17 mouse cellular contexts compared by ENCODE assay signal in genomic region chr5:3358687-3359520, GRCm38 (mm10). TPM values are rescaled to one million over a fixed set of nuclear protein-coding genes. Genes with fewer than 3 reads are reported as not detected.
DNase-seq lines count a peak whose midpoint lies in the region; ATAC-seq and TF ChIP-seq lines count a peak whose summit lies in the region.
"Had no signal": no experiment of that assay in that cellular context is flagged by ENCODE, and none has a peak within 500 bp of the region (broad histone marks: within the 10 kb centered on the region; RNA-seq: fewer than 3 reads in every experiment).

No protein-coding gene starts in this region.

- peaks cover 16% of the 10 kb centered on the region; the same call in 1 of the 2 replicates for H3K4me1 ChIP-seq in lung, embryonic 16.5 days (replicated peaks; ENCODE audit: control insufficient read depth, insufficient read depth, low read length)
- H3K4me1 ChIP-seq in bone marrow, adult 2 months (ENCODE audit: control insufficient read depth, insufficient read depth, low read length): peaks cover 6% of the 10 kb centered on the region
- H3K4me1 ChIP-seq in intestine, embryonic 15.5 days (replicated peaks): peaks cover 4% of the 10 kb centered on the region
- peaks cover 92% of the 10 kb centered on the region for H3K4me1 ChIP-seq in megakaryocyte, embryonic 14.5 days
- no peaks in the 10 kb centered on the region for H3K4me1 ChIP-seq in hindbrain, embryonic 11.5 days (replicated peaks; ENCODE audit: control insufficient read depth, insufficient read depth, low read length)
- H3K4me1 ChIP-seq: hindbrain, embryonic 10.5 days; midbrain, embryonic 15.5 days; neural tube, embryonic 15.5 days had no signal

- H3K36me3 ChIP-seq in lung, embryonic 16.5 days (ENCODE audit: control insufficient read depth, insufficient read depth, low read length): no peaks in the 10 kb centered on the region
- no peaks in the 10 kb centered on the region for H3K36me3 ChIP-seq in intestine, embryonic 15.5 days
- peaks cover 59% of the 10 kb centered on the region for H3K36me3 ChIP-seq in megakaryocyte, embryonic 14.5 days (replicated peaks; ENCODE audit: low read length)
- H3K36me3 ChIP-seq in hindbrain, embryonic 11.5 days (ENCODE audit: control insufficient read depth, insufficient read depth, low read length): no peaks in the 10 kb centered on the region
- H3K36me3 ChIP-seq: hindbrain, embryonic 10.5 days; midbrain, embryonic 15.5 days; neural tube, embryonic 15.5 days had no signal

- 75% methylated on average over 5 of the region's 5 CpGs for WGBS in lung, embryonic 16.5 days
- 30% methylated on average over 5 of the region's 5 CpGs for WGBS in bone marrow, adult 2 months
- 77% methylated on average over 5 of the region's 5 CpGs for WGBS in intestine, embryonic 15.5 days
- 83% methylated on average over 5 of the region's 5 CpGs for WGBS in hindbrain, embryonic 11.5 days

- no peak for ATAC-seq in lung, embryonic 16.5 days (ENCODE audit: low read depth)
- peak; percentile 64; the same call in 1 of the 2 replicates for ATAC-seq in intestine, embryonic 15.5 days
- ATAC-seq in hindbrain, embryonic 11.5 days (ENCODE audit: low FRiP score): no peak
- ATAC-seq in cerebellum, adult (ENCODE audit: insufficient number of reproducible peaks, low FRiP score, low TSS enrichment): no peak
- ATAC-seq: midbrain, embryonic 15.5 days had no signal

- no peak overlapping the region for H3K9ac ChIP-seq in lung, embryonic 16.5 days (ENCODE audit: low read length)
- H3K9ac ChIP-seq in intestine, embryonic 15.5 days: no peak overlapping the region
- no peak overlapping the region for H3K9ac ChIP-seq in hindbrain, embryonic 11.5 days (ENCODE audit: low read depth, low read length)
- H3K9ac ChIP-seq: midbrain, embryonic 15.5 days; neural tube, embryonic 15.5 days had no signal

- no peak for DNase-seq in lung, postnatal 10 days
- no peak for DNase-seq in hindbrain, embryonic 11.5 days (ENCODE audit: low spot score)
- no peak for DNase-seq in cerebellum, postnatal 25 days
- DNase-seq: cerebellum, adult 8-10 months; kidney, postnatal 25 days; lung, adult 2 months; thymus, postnatal 4 days had no signal

- H3K27ac ChIP-seq in lung, embryonic 16.5 days (ENCODE audit: low read length): 0 out of 2 replicates have a peak overlapping the region, but pooled peaks have one; percentile 25
- peak overlapping the region; percentile 27; the same call in 1 of the 2 replicates for H3K27ac ChIP-seq in bone marrow, adult 2 months (ENCODE audit: control insufficient read depth, insufficient read depth, low read depth, low read length, poor library complexity)
- H3K27ac ChIP-seq in intestine, embryonic 15.5 days: no peak overlapping the region
- H3K27ac ChIP-seq in hindbrain, embryonic 11.5 days (ENCODE audit: low read depth, low read length): no peak overlapping the region
- H3K27ac ChIP-seq: hindbrain, embryonic 10.5 days; left cerebral cortex, adult 2 months; midbrain, embryonic 15.5 days; neural tube, embryonic 15.5 days had no signal

- no peak for TF ChIP-seq POLR2A in bone marrow, adult 2 months (IDR thresholded peaks at IDR 0.05; ENCODE audit: borderline replicate concordance, control insufficient read depth, low read depth, low read length)

- no peak overlapping the region for H3K4me2 ChIP-seq in lung, embryonic 16.5 days (ENCODE audit: low read depth, low read length)
- no peak overlapping the region for H3K4me2 ChIP-seq in intestine, embryonic 15.5 days (replicated peaks)
- no peak overlapping the region for H3K4me2 ChIP-seq in hindbrain, embryonic 11.5 days (replicated peaks; ENCODE audit: low read depth, low read length)
- H3K4me2 ChIP-seq: midbrain, embryonic 15.5 days; neural tube, embryonic 15.5 days had no signal

- H3K4me3 ChIP-seq in lung, embryonic 16.5 days (ENCODE audit: low read length): no peak overlapping the region
- no peak overlapping the region for H3K4me3 ChIP-seq in bone marrow, adult 2 months (replicated peaks; ENCODE audit: control insufficient read depth, low read depth, low read length)
- H3K4me3 ChIP-seq in intestine, embryonic 15.5 days (replicated peaks): no peak overlapping the region
- H3K4me3 ChIP-seq in megakaryocyte, embryonic 14.5 days (replicated peaks): peak overlapping the region; percentile 75
- H3K4me3 ChIP-seq in hindbrain, embryonic 11.5 days (ENCODE audit: low read depth, low read length): no peak overlapping the region
- H3K4me3 ChIP-seq: erythroblast, embryonic 14.5 days; hindbrain, embryonic 10.5 days; left cerebral cortex, adult 2 months; midbrain, embryonic 15.5 days; neural tube, embryonic 15.5 days had no signal

- no peaks in the 10 kb centered on the region for H3K9me3 ChIP-seq in lung, embryonic 16.5 days (ENCODE audit: control insufficient read depth, low read length)
- H3K9me3 ChIP-seq in intestine, embryonic 15.5 days: no peaks in the 10 kb centered on the region
- H3K9me3 ChIP-seq in megakaryocyte, embryonic 14.5 days: no peaks in the 10 kb centered on the region
- no peaks in the 10 kb centered on the region for H3K9me3 ChIP-seq in hindbrain, embryonic 11.5 days (ENCODE audit: control insufficient read depth, low read length)
- H3K9me3 ChIP-seq: hindbrain, embryonic 10.5 days; midbrain, embryonic 15.5 days; neural tube, embryonic 15.5 days had no signal

- no peaks in the 10 kb centered on the region for H3K27me3 ChIP-seq in lung, embryonic 16.5 days (ENCODE audit: control insufficient read depth, insufficient read depth, low read depth, low read length)
- no peaks in the 10 kb centered on the region for H3K27me3 ChIP-seq in intestine, embryonic 15.5 days (replicated peaks)
- H3K27me3 ChIP-seq in megakaryocyte, embryonic 14.5 days (replicated peaks): no peaks in the 10 kb centered on the region
- no peaks in the 10 kb centered on the region for H3K27me3 ChIP-seq in hindbrain, embryonic 11.5 days (ENCODE audit: control insufficient read depth, insufficient read depth, low read length)
- H3K27me3 ChIP-seq: midbrain, embryonic 15.5 days; neural tube, embryonic 15.5 days had no signal

- TF ChIP-seq CTCF in bone marrow, adult 2 months (IDR thresholded peaks at IDR 0.05; ENCODE audit: control insufficient read depth, insufficient read depth, low read length): no peak

RNA-seq across cellular contexts. Expression of gene Cdk6, which starts 17.6 kb away (rescaled TPM):
- polyA plus RNA-seq in lung, embryonic 16.5 days (2015; fragmentation: Nextera tagmentation; extraction: Ambion mirVana): 33.7 and 36.7 TPM in 2 replicates
- 10.8 and 31.0 TPM in 2 replicates for polyA plus RNA-seq in bone marrow, adult 2 months (2011; ENCODE audit: insufficient read depth, insufficient read length, low replicate concordance, missing spikeins)
- 30.1 and 32.6 TPM in 2 replicates for polyA plus RNA-seq in intestine, embryonic 15.5 days (2015; fragmentation: Nextera tagmentation; extraction: Ambion mirVana)
- polyA plus RNA-seq in megakaryocyte, embryonic 14.5 days (2012; ENCODE audit: insufficient read depth, low replicate concordance): 6.8 and 9.5 TPM in 2 replicates
- 15.0 and 17.8 TPM in 2 replicates for polyA plus RNA-seq in hindbrain, embryonic 11.5 days (2014; fragmentation: Nextera tagmentation; extraction: Ambion mirVana)

Comparison
In these comparisons a context has a peak if more than half of its experiments do, and no peak if none do; other contexts are left out.
1. H3K27ac ChIP-seq: peak in lung, embryonic 16.5 days (single experiment) and bone marrow, adult 2 months (single experiment); none in intestine, embryonic 15.5 days (single experiment) and hindbrain, embryonic 11.5 days (single experiment).